Mouse (Mus musculus) intestine, embryonic 14.5 days (tissue): ENCODE data around the gene Dazap2. TPM values are rescaled to one million over a fixed set of nuclear protein-coding genes. Genes with fewer than 3 reads are reported as not detected.

ENCODE experiments used
- ATAC-seq: fragments of 200-750 bp; cut with Nextera tagmentation; replicated peaks from 2 replicates; pipeline ENCODE4 v1.8.0; 2017; ENCODE audit warnings: low read depth, moderate number of reproducible peaks, moderate TSS enrichment, moderate library complexity; ENCODE audit not compliant: low FRiP score, low TSS enrichment
- DNase-seq: peaks from one replicate; pipeline ENCODE4 v3.0.0-alpha.2; 2018; ENCODE audit warnings: low spot score
- H3K27ac ChIP-seq: fragments of 300-500 bp; sonication (generic); 2 replicates; pipeline ENCODE4 v1.5.1; 2014; ENCODE audit warnings: low read depth, mild to moderate bottlenecking, control low read depth
- H3K27me3 ChIP-seq: fragments of 300-500 bp; sonication (generic); replicated peaks from 2 replicates; pipeline ENCODE4 v1.6.1; 2014; ENCODE audit warnings: low read length, control low read depth; ENCODE audit not compliant: control insufficient read depth, insufficient read depth
- H3K36me3 ChIP-seq: fragments of 300-500 bp; sonication (generic); 2 replicates; pipeline ENCODE4 v1.6.1; 2014; ENCODE audit warnings: low read length, control low read depth; ENCODE audit not compliant: control insufficient read depth, insufficient read depth
- H3K4me1 ChIP-seq: fragments of 300-500 bp; sonication (generic); replicated peaks from 2 replicates; pipeline ENCODE4 v1.6.1; 2014; ENCODE audit warnings: low read length, control low read depth, mixed read lengths; ENCODE audit not compliant: control insufficient read depth, insufficient read depth
- H3K4me2 ChIP-seq: fragments of 300-500 bp; sonication (generic); 2 replicates; pipeline ENCODE4 v1.6.1; 2014; ENCODE audit warnings: low read length
- H3K4me3 ChIP-seq: fragments of 300-500 bp; sonication (generic); 2 replicates; pipeline ENCODE4 v1.5.1; 2014; ENCODE audit warnings: low read depth, low read length, control low read depth, mixed read lengths
- H3K9ac ChIP-seq: fragments of 300-500 bp; sonication (generic); 2 replicates; pipeline ENCODE4 v1.6.1; 2014; ENCODE audit warnings: mild to moderate bottlenecking, low read length
- H3K9me3 ChIP-seq: fragments of 300-500 bp; sonication (generic); 2 replicates; pipeline ENCODE4 v1.6.1; 2016; ENCODE audit warnings: low read length, control low read depth; ENCODE audit not compliant: control insufficient read depth
- WGBS: fragments of 180-500 bp; shearing (Covaris S2); extraction: QIAGEN DNeasy Blood & Tissue Kit; methylation state at CpG from one replicate; pipeline ENCODE4 v1.1.7; 2014; 5-methylcytosine and 5-hydroxymethylcytosine counted together
- polyA plus RNA-seq: library from polyadenylated mRNA; unstranded; fragments of >200 nt; fragmentation: Nextera tagmentation; extraction: Ambion mirVana; gene quantifications from 2 replicates; pipeline ENCODE4 v1.2.1, GENCODE M21; 2014

Gene Dazap2
- polyA plus RNA-seq, 1 experiment from 2014 or later = 269 TPM

DNA sequence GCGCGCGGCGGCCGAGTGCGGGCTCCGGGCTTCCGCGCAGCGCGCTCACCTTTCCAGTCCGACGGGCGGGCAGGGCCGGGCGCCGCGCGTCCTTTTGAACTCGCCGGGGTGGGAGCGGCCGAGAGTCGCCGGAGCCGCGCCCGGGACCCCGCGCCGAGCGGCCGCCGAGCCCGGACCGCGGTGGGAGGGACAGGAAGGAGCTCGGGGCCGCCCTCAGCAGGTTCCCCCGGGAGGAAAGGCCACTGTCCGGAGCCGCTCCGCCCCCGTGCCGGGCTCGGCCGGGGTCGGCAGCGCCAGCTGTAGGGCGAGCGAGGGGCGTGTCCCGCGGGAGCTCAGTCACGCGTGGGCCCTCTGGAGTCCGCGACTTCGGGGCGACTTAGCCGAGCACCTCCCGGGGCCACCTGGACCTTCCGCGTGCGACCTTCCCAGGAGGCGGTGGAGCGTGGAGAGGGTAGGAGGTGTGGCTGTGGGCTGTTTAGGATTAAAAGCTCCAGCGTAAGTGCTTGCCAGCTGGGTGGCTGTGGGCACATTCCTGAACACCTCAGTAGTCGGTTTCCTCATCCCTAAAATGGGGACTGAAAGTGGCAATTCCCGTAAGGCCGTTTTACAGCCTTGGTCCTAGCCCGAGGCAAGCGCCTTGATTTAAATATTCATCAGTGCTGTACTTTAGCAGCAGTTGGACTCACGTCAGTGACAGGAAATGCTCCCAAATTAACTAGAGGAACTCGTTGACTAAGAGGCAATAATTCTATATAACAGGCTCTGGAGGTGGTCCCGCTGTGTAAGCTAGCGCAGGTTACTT lies 21.8 kb downstream of the Dazap2 start, which contains the start of gene Smagp:
TSS of gene Smagp (minus strand) at position 241 of the 802 bp plus-strand sequence.
- Histone ChIP-seq H3K36me3 (no peaks in the 10 kb centered on the region), H3K4me3 (peak within 1 kb of the TSS; percentile 42), H3K27ac (peak within 1 kb of the TSS; percentile 25; the same call in 1 of the 2 replicates), H3K4me1 (peaks cover 14% of the 10 kb centered on the region), H3K9me3 (no peaks in the 10 kb centered on the region), H3K27me3 (peaks cover 42% of the 10 kb centered on the region), H3K4me2 (peak within 1 kb of the TSS; percentile 65), H3K9ac (peak within 1 kb of the TSS; percentile 34)
- ATAC-seq (peak; percentile 54; the same call in 1 of the 2 replicates), DNase-seq (peak; percentile 77)
- under 1% methylated on average over 73 of the region's 77 CpGs for WGBS

DNA sequence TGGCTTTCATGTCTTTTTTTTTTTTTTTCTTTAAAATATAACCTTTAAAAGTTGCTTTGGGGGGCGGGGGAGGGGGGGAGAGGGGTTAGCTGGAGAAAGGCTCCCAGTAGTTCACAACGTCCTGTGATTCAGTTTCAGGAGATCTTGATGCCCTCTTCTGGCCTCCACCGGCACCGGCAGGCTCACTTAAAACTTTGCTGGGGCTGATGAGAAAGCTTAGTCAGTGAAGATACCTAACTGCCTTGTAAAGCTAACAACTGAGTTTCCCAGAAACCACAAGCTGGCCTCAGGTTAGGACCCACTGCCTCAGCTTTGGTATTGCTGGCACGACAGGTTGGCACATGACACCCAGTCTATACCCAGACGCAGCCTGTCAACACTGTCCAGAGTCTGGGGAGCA lies 22.5 kb downstream of the Dazap2 start:
- H3K4me3 ChIP-seq = 0 out of 2 replicates have a peak overlapping the region, but pooled peaks have one; percentile 42
- H3K9ac ChIP-seq = no peak overlapping the region
- peaks cover 42% of the 10 kb centered on the region for H3K27me3 ChIP-seq
- H3K4me1 ChIP-seq = peaks cover 14% of the 10 kb centered on the region
- ATAC-seq = no peak
- peak overlapping the region; percentile 65; the same call in 1 of the 2 replicates for H3K4me2 ChIP-seq
- no peak overlapping the region for H3K27ac ChIP-seq
- no peak for DNase-seq
- no peaks in the 10 kb centered on the region for H3K36me3 ChIP-seq
- WGBS = 22% methylated on average over 6 of the region's 6 CpGs
- no peaks in the 10 kb centered on the region for H3K9me3 ChIP-seq

DNA sequence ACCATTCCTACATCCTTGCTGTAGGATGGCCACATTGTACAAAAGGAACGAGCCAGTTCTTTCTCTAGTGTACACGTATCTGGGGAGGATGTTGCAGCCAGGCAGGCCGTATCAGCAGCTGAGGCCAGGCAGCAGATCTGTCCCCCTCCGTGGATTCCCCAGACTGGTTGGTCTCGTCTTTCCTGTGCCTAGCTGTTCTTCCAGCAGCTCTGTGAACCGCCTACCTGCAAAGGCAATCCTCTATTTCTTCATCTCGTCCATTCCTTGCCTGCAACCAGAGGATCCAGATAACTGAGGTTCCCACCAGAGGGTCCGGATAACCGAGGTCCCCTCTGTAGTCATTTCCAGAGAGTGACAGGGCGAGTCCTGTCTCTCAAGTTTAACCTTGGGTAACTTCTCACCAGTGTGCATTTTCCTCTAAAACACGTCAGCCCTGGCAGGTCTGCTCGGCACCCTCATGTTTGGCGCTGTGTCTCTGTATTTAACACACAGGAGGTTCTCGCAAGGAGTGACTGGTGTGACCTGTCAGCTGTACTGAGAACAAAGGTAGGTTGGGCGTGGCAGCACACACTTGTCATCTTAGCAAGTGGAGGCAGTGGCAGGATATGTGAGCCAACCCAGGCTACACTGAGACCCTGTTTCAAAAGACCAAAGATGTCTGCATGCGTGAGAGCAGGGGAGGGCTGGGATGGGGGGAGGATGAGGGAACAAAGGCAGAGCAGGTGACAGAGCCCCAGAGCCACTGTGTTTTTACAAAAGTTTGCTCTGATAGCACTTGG lies 25.0 kb downstream of the Dazap2 start:
- WGBS = 58% methylated on average over 16 of the region's 16 CpGs
- Histone ChIP-seq H3K9me3 (no peaks in the 10 kb centered on the region), H3K27me3 (peaks cover 31% of the 10 kb centered on the region), H3K4me1 (peaks cover 14% of the 10 kb centered on the region), H3K27ac (no peak overlapping the region), H3K9ac (no peak overlapping the region), H3K4me3 (no peak overlapping the region), H3K4me2 (no peak overlapping the region), H3K36me3 (no peaks in the 10 kb centered on the region)
- DNase-seq (no peak), ATAC-seq (no peak)

GRCm38 (mm10) chr15:100641226-100641810 lies 26.2 kb downstream of the Dazap2 start:
- Histone ChIP-seq H3K9me3 (no peaks in the 10 kb centered on the region), H3K9ac (no peak overlapping the region), H3K4me2 (no peak overlapping the region), H3K4me3 (no peak overlapping the region), H3K36me3 (no peaks in the 10 kb centered on the region), H3K4me1 (peaks cover 14% of the 10 kb centered on the region), H3K27me3 (peaks cover 20% of the 10 kb centered on the region), H3K27ac (no peak overlapping the region)
- ATAC-seq = no peak
- DNase-seq = no peak
- WGBS = 72% methylated on average over 16 of the region's 16 CpGs

DNA sequence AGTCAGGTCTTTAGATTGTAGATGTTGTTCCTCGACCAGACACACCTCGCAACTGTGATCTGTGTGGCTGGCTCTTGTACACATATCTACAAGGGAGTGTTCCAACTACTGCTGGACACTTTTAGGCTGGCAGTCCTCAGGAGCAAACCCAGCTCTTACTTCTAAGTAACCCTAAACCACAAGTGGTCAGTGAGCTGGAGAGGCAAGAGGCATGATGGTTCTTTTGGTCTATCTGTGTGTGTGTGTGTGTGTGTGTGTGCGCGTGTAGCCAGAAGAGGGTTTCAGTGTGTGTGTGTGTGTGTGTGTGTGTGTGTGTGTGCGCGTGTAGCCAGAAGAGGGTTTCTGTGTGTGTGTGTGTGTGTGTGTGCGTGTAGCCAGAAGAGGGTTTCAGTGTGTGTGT lies 27.3 kb downstream of the Dazap2 start:
- Histone ChIP-seq H3K9me3 (no peaks in the 10 kb centered on the region), H3K4me3 (no peak overlapping the region), H3K27me3 (peaks cover 9% of the 10 kb centered on the region), H3K4me2 (no peak overlapping the region), H3K9ac (no peak overlapping the region), H3K4me1 (peaks cover 4% of the 10 kb centered on the region; the same call in 1 of the 2 replicates), H3K27ac (no peak overlapping the region), H3K36me3 (no peaks in the 10 kb centered on the region)
- WGBS = 91% methylated on average over 7 of the region's 7 CpGs
- ATAC-seq = no peak
- DNase-seq = no peak

DNA sequence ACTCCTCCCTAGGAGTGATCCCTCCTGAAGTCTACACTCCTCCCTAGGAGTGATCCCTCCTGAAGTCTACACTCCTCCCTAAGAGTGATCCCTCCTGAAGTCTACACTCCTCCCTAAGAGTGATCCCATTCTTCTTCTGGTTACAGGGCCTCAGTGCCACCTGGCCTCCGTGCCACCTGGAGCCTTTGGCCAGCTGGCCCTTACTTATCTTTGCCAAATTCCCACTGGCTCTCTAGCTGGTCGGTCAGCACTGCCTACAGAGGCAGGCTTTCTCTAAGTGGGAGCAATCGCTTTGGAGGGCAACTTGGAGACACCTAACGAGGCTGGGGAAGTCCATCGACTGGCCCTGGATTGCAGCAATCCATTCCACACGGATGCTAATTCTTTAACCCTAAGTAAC lies 31.0 kb downstream of the Dazap2 start:
- Histone ChIP-seq H3K4me2 (no peak overlapping the region), H3K36me3 (no peaks in the 10 kb centered on the region), H3K9ac (no peak overlapping the region), H3K4me3 (no peak overlapping the region), H3K27me3 (no peaks in the 10 kb centered on the region), H3K4me1 (no peaks in the 10 kb centered on the region), H3K27ac (no peak overlapping the region), H3K9me3 (no peaks in the 10 kb centered on the region)
- WGBS = 71% methylated on average over 6 of the region's 6 CpGs
- ATAC-seq (no peak), DNase-seq (no peak)

DNA sequence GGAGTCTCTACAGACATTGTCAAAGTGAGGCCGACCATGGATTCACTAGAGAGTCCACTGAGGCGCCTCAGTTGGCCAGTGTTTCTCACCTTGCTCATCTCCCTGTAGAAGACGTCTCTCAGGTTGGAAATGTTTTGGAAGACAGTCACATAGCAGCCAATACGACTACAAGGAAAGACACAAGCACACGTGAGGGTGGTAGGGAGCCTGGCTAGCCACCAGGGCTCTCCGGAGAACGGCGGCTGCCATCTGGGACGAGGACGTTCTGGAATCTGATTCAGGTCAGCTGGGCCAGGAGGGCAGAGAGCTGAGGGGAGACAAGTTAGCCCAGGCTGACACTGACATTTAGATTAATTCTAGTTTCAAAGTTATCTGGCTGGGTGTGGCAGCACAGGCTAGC lies 35.0 kb downstream of the Dazap2 start:
- no peaks in the 10 kb centered on the region for H3K27me3 ChIP-seq
- no peak overlapping the region for H3K4me2 ChIP-seq
- H3K9me3 ChIP-seq = no peaks in the 10 kb centered on the region
- H3K4me1 ChIP-seq = no peaks in the 10 kb centered on the region
- H3K4me3 ChIP-seq = no peak overlapping the region
- no peak overlapping the region for H3K9ac ChIP-seq
- ATAC-seq (no peak), DNase-seq (no peak)
- no peaks in the 10 kb centered on the region for H3K36me3 ChIP-seq
- WGBS = 83% methylated on average over 10 of the region's 10 CpGs
- H3K27ac ChIP-seq = no peak overlapping the region

DNA sequence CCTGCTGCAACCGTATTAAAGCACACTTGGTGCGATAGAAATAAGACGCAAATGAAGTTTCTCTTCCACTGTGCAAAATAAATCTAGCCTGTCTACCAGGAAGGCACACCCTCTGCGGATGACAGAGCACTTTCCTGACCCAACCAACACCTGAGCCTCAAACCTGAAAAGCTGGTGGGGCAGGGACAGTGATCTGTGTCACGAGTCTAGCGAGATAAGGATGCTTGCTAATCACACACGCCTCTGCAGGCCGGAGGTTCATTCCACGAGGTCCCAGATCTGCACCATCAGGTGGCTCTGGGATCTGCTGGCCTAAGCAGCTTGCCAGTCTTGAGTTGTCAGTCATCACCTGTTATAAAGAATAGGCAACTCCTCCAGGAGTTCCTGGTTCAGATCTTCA lies 36.5 kb downstream of the Dazap2 start:
- Histone ChIP-seq H3K4me3 (no peak overlapping the region), H3K9me3 (no peaks in the 10 kb centered on the region), H3K27me3 (no peaks in the 10 kb centered on the region), H3K36me3 (no peaks in the 10 kb centered on the region), H3K9ac (no peak overlapping the region), H3K4me2 (no peak overlapping the region), H3K4me1 (no peaks in the 10 kb centered on the region), H3K27ac (peak overlapping the region; percentile 11; the same call in 1 of the 2 replicates)
- ATAC-seq = peak; percentile 83
- WGBS = 68% methylated on average over 9 of the region's 9 CpGs
- DNase-seq = peak; percentile 79
